Mouse (Mus musculus) kidney, adult 2 months (tissue): Measurements from ENCODE around the gene Zfp800. TPM values are rescaled to one million over a fixed set of nuclear protein-coding genes. Genes with fewer than 3 reads are reported as not detected.

ENCODE experiments used
- DNase-seq: peaks from one replicate; pipeline ENCODE4 v3.0.0; 2021
- H3K27ac ChIP-seq: fragments of 200-500 bp; 2 replicates; pipeline ENCODE4 v1.5.1; 2012; ENCODE audit warnings: low read depth, low read length, control low read depth, inconsistent platforms; ENCODE audit not compliant: insufficient read depth
- H3K27me3 ChIP-seq: fragments of 200-500 bp; replicated peaks from 2 replicates; pipeline ENCODE4 v1.6.1; 2012; ENCODE audit warnings: mild to moderate bottlenecking, moderate library complexity, low read length, inconsistent platforms; ENCODE audit not compliant: control insufficient read depth, insufficient read depth
- H3K36me3 ChIP-seq: fragments of 200-500 bp; 2 replicates; pipeline ENCODE4 v1.6.1; 2012; ENCODE audit warnings: mild to moderate bottlenecking, moderate library complexity, low read length, inconsistent platforms; ENCODE audit not compliant: control insufficient read depth, insufficient read depth
- H3K4me1 ChIP-seq: fragments of 200-500 bp; 2 replicates; pipeline ENCODE4 v1.6.1; 2011; ENCODE audit warnings: low read length; ENCODE audit not compliant: control insufficient read depth, insufficient read depth
- H3K4me3 ChIP-seq: fragments of 200-500 bp; 2 replicates; pipeline ENCODE4 v1.5.1; 2011; ENCODE audit warnings: mild to moderate bottlenecking, low read depth, low read length, control low read depth; ENCODE audit not compliant: insufficient read depth
- CTCF ChIP-seq: fragments of 200-500 bp; conservative IDR thresholded peaks from 2 replicates; pipeline ENCODE4 v1.5.1; 2011; ENCODE audit warnings: low read depth, mild to moderate bottlenecking, control low read depth, low read length, moderate library complexity, mixed read lengths; ENCODE audit not compliant: insufficient read depth, insufficient read length
- POLR2A ChIP-seq: fragments of 200-500 bp; IDR thresholded peaks from one replicate; pipeline ENCODE4 v1.6.1; 2011; ENCODE audit warnings: low read depth, low read length, control low read depth
- WGBS: fragments of 180-500 bp; shearing (Covaris S2); methylation state at CpG from one replicate; pipeline ENCODE4 v1.1.7; 2018; 5-methylcytosine and 5-hydroxymethylcytosine counted together
- polyA plus RNA-seq: library from polyadenylated mRNA; depleted of rRNA; stranded (reverse); fragments of >200 nt; gene quantifications from 2 replicates; pipeline ENCODE4 v1.2.3, GENCODE M21; 2012

Gene Zfp800
- polyA plus RNA-seq, 1 experiment = 2.8 TPM

- DNase-seq = no peak
- no peak for TF ChIP-seq POLR2A
- TF ChIP-seq CTCF = no peak
- Histone ChIP-seq H3K27me3 (no peaks in the 10 kb centered on the region), H3K36me3 (no peaks in the 10 kb centered on the region), H3K27ac (no peak overlapping the region), H3K4me3 (no peak overlapping the region), H3K4me1 (no peaks in the 10 kb centered on the region)
- 65% methylated on average over 3 of the region's 3 CpGs for WGBS
Measured at GRCm38 (mm10) chr6:28351066-28351465, 46.7 kb downstream of the Zfp800 start.

DNA sequence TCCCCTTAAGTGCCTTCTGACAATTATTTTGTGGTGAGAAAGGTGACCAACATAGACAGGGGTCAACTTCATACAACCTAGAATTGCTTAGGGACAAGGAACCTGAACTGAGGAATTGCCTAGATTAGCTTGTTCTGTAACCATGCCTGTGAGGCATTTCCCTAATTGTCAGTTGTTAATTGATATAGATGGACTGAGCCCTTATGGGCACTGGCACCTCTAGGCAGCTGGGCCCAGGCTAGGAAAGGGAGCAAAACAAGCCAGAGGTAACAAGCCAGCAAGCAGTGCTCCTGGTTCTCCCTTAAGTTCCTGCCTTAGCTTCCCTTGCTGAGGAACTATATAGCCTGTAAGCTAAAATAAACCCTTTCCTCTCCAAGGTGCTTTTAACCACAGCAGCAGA is 52.1 kb downstream of the Zfp800 start:
- DNase-seq = no peak
- H3K27ac ChIP-seq = no peak overlapping the region
- H3K36me3 ChIP-seq = no peaks in the 10 kb centered on the region
- H3K4me3 ChIP-seq = no peak overlapping the region
- no peaks in the 10 kb centered on the region for H3K27me3 ChIP-seq
- H3K4me1 ChIP-seq = no peaks in the 10 kb centered on the region
- TF ChIP-seq CTCF = no peak
- no peak for TF ChIP-seq POLR2A

DNA sequence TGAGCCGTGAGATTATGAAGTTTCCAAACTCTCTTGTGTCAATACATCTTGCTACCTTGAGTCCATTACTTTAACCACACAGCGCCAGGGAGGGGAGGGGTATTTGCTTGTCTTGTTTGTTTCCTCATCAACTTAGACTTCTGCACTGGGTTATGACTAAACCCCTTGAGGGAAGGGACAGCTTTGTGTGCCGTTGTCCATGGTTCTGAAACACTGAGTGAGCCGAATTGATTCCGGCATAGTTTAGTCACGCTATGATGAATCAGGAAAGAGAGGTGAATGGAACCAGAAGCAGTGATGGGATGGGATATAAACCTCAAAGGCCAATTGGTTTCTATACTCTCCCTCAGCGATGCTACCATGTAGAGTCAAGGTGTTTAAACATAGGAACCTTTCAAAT is 52.6 kb downstream of the Zfp800 start:
- Histone ChIP-seq H3K4me1 (no peaks in the 10 kb centered on the region), H3K27ac (no peak overlapping the region), H3K27me3 (no peaks in the 10 kb centered on the region), H3K36me3 (no peaks in the 10 kb centered on the region), H3K4me3 (no peak overlapping the region)
- WGBS = 43% methylated on average over 7 of the region's 7 CpGs
- DNase-seq = no peak
- TF ChIP-seq CTCF (no peak), POLR2A (no peak)

- Histone ChIP-seq H3K4me3 (no peak overlapping the region), H3K27me3 (no peaks in the 10 kb centered on the region), H3K36me3 (no peaks in the 10 kb centered on the region), H3K27ac (no peak overlapping the region), H3K4me1 (no peaks in the 10 kb centered on the region)
- DNase-seq = no peak
- no peak for TF ChIP-seq CTCF
- no peak for TF ChIP-seq POLR2A
- WGBS = 73% methylated on average over 5 of the region's 5 CpGs
Measured at GRCm38 (mm10) chr6:28342863-28343262, 54.9 kb downstream of the Zfp800 start.

GRCm38 (mm10) chr6:28341174-28341573 is 56.6 kb downstream of the Zfp800 start:
- Histone ChIP-seq H3K4me3 (no peak overlapping the region), H3K36me3 (no peaks in the 10 kb centered on the region), H3K4me1 (no peaks in the 10 kb centered on the region), H3K27ac (no peak overlapping the region), H3K27me3 (no peaks in the 10 kb centered on the region)
- no peak for TF ChIP-seq POLR2A
- TF ChIP-seq CTCF = no peak
- WGBS = 88% methylated on average over 4 of the region's 4 CpGs
- DNase-seq = no peak

- no peak overlapping the region for H3K4me3 ChIP-seq
- TF ChIP-seq POLR2A = no peak
- TF ChIP-seq CTCF = peak; percentile 48
- H3K4me1 ChIP-seq = no peaks in the 10 kb centered on the region
- WGBS = 79% methylated on average over 5 of the region's 5 CpGs
- H3K27me3 ChIP-seq = no peaks in the 10 kb centered on the region
- no peak for DNase-seq
- H3K36me3 ChIP-seq = no peaks in the 10 kb centered on the region
- no peak overlapping the region for H3K27ac ChIP-seq
Measured at GRCm38 (mm10) chr6:28339410-28339809, 58.4 kb downstream of the Zfp800 start.

GRCm38 (mm10) chr6:28333696-28334095 is 64.1 kb downstream of the Zfp800 start:
- DNase-seq = no peak
- no peak overlapping the region for H3K4me3 ChIP-seq
- no peaks in the 10 kb centered on the region for H3K36me3 ChIP-seq
- no peaks in the 10 kb centered on the region for H3K27me3 ChIP-seq
- H3K27ac ChIP-seq = no peak overlapping the region
- no peaks in the 10 kb centered on the region for H3K4me1 ChIP-seq
- no peak for TF ChIP-seq POLR2A
- no peak for TF ChIP-seq CTCF
- 84% methylated on average over 5 of the region's 5 CpGs for WGBS

- H3K27me3 ChIP-seq = no peaks in the 10 kb centered on the region
- DNase-seq = no peak
- H3K27ac ChIP-seq = no peak overlapping the region
- 72% methylated on average over 3 of the region's 3 CpGs for WGBS
- no peak overlapping the region for H3K4me3 ChIP-seq
- no peaks in the 10 kb centered on the region for H3K36me3 ChIP-seq
- H3K4me1 ChIP-seq = no peaks in the 10 kb centered on the region
- TF ChIP-seq CTCF = no peak
- TF ChIP-seq POLR2A = no peak
Measured at GRCm38 (mm10) chr6:28332546-28332945, 65.3 kb downstream of the Zfp800 start.
